Mouse (Mus musculus) retina, embryonic 14.5 days (tissue): ENCODE data around the gene Socs1.

Experiments
- DNase-seq: peaks from one replicate; pipeline ENCODE4 v3.0.0-alpha.2; 2015; ENCODE audit warnings: low spot score

Socs1 gene

DNA sequence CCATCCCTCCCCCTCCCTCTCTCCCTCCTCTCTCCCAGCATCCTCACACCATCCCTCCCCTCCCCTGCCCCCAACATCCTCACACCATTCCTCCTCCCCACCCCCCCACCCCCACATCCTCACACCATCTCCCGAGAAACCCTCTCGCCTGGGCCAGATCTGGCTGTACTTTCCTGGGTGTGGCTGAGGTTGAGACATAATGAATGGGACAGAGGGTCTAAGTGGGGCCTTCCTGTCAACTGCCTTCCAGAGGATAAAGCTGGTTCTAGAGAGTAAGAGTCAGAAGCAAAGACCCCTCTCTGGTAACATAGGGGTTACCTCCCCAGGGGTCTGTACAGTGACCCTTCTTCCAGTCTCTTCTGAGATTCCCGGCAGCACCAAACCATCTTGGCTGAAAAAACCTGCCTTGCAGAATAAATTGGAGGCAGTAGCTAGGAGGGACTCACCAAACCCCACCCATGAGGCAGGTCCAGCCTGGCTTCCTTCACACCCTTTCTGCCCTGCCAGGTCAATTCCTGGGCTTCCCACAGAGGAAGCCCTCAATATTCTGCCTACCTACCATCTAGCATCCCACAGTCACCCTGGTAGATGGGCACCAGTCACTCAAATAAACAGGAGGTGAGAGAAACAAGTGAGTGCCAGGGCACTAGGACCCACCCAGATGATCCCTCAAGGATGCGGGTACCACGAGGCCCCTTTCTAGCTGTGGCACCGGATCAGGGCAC is 21.6 kb downstream of the Socs1 start:
- DNase-seq = no peak

- no peak for DNase-seq
Measured at GRCm38 (mm10) chr16:10762569-10763180, 22.7 kb downstream of the Socs1 start.

DNA sequence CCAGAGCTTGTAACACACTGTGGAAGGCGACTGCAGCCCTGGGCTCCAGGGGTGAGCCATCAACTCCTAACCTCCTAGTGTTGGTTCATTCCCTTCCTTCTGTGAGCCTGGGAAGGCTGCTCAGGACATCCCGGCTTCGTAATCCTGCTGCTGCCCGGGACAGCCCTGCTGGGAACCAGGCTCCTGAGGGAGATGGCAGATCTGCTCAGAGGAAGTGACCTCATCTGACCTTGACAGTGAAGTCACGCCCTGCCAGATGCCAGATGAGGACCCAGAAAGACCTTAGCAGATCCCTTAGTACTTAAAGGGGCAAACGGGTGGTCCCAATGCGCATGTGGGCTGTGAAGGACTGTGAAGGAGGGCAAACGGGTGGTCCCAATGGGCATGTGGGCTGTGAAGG is 24.2 kb downstream of the Socs1 start:
- DNase-seq = no peak

DNA sequence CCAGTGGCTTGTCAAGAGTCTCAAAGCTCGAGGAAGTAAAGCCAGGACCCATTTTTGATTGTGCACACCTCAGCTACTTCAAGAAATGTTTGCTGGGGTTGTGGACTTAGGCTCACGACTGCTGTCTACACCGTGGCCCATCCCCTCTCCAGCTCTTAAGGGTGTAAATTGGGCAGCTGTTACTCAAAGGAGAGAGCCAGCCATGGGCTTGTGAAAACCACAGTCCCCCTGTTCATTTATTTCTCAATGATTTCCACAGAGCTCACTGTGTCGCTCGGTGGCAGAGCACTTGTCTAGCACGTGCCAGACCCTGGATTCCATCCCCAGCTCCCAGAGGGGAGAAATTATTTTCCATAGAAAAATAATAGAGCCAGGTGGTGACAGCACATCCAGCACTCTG is 29.2 kb downstream of the Socs1 start:
- no peak for DNase-seq

DNA sequence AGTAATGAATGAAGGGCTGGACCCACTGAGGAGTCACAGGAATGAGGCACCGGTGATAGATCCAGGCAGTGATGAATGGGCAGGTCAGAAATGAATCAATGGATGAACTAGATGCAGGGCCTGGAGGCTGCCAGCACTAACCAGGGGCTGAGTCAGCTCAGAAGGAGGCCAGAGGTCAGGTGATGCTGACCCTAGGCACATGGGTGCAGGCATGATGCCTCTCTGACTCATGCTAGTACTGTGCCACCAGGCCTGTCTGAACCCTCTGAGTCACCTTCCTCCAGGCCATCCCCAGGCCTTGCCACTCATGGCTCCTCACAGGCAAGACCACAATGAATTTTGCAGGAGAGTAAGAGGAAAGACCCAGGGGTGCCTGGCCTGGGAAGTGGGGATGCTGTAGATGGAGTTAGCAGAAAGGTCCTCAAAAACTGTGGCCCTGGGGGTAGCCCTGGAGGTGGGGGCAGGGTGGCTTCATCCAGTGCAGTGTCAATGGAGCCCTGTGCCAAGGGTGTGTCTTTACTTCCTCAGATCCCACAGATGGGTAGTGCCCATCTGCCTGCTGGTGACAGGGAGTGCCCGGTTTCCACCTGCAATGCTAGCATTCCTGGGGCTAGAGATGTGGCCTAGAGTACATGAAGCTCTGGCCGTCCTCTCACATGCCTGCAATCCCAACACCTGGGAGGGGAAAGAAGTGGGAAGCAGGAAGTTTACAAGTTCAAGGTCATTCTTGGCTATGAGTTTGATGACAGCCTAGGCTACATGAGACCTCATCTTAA is 30.6 kb downstream of the Socs1 start:
- DNase-seq = no peak

GRCm38 (mm10) chr16:10749824-10750223 is 35.5 kb downstream of the Socs1 start:
- no peak for DNase-seq

DNA sequence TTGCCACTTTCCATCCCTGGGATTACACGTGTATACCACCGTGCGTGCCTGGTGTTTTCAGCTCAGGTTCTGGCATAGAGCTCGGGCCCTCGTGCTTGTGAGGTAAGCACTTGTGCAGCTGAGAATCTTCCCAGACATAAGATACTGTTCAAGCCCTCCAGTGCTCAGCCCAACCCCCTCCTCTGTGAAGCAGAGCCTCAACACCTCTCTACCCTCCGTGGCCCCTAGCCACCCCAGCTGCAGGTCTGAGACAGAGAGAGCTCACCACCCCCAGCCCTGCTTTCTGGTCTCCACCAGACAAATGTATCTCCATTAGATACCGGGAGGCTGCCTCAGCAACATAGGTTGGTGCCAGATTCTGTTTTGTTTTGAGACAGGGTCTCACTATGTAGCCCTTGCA is 36.1 kb downstream of the Socs1 start:
- DNase-seq = no peak

DNA sequence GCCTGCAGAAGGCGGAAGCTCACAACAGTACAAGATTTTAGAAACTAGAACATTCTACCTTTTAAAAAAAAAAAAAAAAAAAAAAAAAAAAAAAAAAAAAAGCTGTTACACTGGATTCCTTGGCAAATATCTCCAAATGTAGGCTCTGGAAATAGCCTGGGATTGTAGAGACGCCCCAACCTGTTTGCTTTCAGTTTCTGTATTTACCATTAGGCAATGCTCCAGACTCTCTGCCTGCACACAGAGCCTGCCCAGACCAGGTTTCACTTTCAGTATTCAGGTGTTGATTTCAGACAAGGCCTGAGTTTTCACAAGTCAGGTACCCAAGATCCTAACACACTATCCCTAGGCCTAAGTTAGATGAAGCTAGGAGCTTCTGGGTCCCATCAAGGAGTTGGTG is 44.3 kb downstream of the Socs1 start:
- DNase-seq = no peak

- DNase-seq = no peak
Measured at GRCm38 (mm10) chr16:10739854-10740398, 45.4 kb downstream of the Socs1 start.

DNA sequence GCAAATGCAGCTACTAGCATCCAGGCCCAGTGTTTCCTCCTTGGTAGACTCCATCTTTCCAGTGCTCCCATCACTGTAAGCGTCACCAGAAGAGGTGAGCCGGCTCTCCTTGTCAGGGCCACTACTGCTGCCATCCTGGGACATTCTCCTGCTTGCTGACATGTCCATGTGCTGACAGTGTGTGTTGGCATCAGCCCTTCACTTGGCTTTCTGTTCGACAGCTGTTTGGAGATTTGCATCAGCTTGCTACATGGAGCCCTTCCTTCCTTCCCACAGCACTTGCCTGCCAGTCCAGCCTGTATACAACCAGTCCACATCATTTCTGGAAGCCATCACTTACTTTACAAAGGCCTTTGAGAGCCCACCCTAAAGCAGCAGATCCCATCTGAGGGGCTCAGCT is 46.5 kb downstream of the Socs1 start:
- no peak for DNase-seq

GRCm38 (mm10) chr16:10737571-10737970 is 47.8 kb downstream of the Socs1 start:
- no peak for DNase-seq

- no peak for DNase-seq
Measured at GRCm38 (mm10) chr16:10736364-10736763, 49.0 kb downstream of the Socs1 start.

DNA sequence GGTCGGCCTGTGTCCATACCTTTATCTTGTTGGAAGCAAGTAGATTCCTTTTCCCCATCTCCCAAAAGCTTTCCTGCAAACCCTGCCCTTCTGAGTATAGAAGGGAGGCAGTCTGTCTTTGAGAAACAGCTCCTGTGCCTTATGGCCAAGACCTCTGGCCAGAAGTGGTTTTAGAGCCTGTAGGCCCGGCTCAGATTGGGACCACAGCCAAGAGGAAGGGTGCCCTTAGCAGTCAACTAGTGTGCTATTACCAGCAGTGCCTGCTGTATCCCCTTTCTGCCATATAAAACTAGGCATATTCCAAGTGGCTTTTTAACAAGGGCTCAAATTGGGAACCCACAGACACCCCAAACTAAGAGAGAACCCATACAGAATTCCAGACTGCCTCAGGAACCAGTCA is 49.6 kb downstream of the Socs1 start:
- no peak for DNase-seq

GRCm38 (mm10) chr16:10732421-10732820 is 52.9 kb downstream of the Socs1 start:
- DNase-seq = no peak
